Mouse (Mus musculus): Measurements from ENCODE around the gene Rilp.

DNA sequence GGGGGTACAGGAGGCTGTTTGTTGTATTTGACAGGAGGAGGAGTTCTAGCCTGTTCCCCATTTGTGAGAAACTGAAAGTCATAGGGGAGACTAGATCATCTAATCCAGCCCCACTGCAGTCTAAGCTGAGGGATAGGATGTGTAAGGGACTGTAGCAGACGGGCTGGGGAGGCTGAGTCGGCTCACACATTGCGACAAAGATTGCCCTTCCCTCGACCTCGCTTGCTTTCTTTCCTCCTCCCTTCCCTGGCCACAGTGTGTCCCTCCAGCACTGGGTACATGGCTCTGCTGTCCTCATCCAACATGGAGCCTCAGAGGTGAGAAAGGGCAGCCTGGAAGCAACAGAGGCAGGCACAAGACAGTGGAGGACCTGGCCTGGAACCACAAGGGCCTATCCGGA lies 44.8 kb upstream of the Rilp start:
- TF ChIP-seq EP300 (IDR thresholded peaks at IDR 0.05; ENCODE audit: low read depth) (no peak), CTCF (IDR thresholded peaks at IDR 0.05; ENCODE audit: low read depth) (no peak)

Data from liver, embryonic 14.5 days (tissue).